Mouse (Mus musculus): ENCODE results near the gene Gle1.
A peak's percentile ranks its signal among the peaks of the same experiment; 100 is the strongest.

The Gle1 gene

DNA sequence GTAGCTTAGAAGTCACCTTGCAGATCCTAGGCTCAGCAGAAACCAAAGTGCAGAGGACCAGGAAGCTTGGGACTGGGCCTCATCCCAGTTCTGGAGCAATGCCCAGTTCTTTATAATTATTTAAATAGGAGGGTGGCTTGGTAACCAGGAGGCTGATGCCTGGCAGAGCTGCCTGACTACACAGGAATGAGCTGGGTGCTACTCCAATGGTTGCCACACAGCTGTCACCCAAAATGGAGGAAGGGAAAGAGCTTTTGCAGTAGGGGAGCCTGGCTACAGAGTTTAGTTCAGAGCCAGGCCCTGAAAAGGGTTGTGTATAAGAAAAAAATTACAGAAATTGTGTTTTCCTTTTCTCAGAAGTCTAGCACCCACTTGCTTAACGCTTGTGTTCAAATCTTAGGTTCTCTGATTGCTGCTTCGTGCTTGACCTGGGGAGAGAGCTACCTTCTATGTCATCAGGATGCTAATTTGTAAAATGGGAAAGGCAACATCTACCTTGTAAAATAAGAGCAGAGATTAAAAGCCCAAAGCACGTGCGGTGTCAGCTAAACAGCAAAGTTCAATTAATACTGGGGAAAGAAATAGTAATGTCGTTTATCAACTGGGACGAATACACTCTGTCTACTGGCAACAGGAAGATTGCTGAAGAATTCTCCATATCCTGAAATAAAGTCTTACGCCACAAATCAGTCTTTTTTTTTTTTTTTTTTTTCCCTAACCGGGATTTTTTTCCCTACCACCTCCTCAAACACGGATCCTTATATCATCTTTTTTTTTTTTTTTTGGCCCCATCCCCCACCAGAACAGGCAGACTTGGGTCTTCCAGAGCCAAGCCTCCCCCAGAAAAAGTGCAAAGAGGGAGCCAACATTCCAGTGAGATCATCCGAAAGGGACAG lies 29.4 kb downstream of the Gle1 start:
- DNase-seq (ENCODE audit: extremely low spot score, low read depth, low spot score): no peak

DNA sequence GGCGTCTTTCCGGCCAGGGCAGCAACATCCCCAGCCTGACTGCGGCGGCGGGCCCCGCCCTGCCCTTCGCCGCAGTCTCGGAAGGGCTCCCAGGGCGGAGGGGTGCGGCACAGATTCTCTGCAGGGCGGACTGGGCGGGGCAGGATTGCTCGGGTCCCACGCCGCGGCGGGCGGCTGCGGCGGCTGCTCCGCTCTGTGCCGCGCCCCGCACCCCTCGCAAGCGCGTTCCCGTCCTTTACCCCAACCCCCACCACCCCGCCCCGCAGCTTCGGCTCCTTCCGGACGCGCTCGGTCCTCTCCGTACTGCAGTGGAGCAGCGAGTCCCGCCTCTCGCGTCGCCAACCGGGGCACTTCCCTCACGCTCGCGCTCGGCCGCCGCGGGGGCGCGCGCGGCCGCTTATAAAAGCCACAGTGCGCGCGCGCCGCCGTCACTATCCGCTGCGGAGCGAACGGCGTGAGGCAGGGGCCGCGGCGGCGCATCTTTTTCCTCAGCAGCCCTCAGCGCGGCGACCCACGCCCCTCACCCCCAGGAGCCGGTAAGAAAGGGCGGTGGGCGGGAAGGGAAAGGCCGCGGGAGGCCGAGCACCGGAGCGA lies 30.1 kb downstream of the Gle1 start, which contains the start of gene Sptan1:
Sptan1 (plus strand) TSS at position 311 of the 594 bp plus-strand sequence.
- DNase-seq (ENCODE audit: extremely low spot score, low read depth, low spot score): peak; percentile 57

DNA sequence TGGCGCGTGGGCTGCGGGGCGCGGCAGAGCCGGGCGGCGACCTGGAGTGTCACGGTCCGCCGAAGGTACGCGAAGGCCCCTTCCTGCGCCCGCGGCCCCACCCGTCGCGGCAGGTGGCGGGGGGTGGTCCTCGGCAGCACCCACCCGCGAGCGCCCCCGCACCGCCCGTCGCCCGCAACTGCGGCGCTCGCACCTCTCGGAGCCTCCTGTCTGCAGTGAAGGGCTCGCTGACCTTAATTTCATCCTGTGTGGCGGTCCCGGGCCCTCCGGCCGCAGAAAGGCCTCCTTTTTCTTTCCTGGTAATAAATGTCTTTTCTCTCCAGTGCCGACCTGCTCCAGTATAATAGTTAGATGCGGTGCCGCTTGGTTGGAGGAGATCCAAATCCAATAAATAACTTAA lies 30.7 kb downstream of the Gle1 start:
- DNase-seq (ENCODE audit: extremely low spot score, low read depth, low spot score): no peak

DNA sequence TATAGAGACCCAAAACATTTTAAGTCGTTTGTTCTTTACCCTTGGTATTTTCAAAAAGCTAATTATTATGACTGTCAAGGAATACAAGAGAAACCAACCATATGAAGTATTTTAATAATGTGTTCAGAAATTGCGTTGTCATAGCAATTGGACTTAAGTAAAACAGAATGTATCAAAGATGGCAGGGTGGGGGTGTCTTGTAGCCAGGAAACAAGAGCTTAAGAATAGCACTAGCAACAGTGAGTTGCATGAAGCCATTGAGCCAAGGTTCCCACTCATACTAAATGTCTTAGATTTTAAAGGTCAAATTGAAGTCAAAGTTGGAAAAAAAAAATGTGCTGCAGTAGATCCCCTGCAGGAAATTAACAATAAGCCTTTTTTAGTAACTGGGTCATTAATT lies 31.6 kb downstream of the Gle1 start:
- DNase-seq (ENCODE audit: extremely low spot score, low read depth, low spot score): no peak

DNA sequence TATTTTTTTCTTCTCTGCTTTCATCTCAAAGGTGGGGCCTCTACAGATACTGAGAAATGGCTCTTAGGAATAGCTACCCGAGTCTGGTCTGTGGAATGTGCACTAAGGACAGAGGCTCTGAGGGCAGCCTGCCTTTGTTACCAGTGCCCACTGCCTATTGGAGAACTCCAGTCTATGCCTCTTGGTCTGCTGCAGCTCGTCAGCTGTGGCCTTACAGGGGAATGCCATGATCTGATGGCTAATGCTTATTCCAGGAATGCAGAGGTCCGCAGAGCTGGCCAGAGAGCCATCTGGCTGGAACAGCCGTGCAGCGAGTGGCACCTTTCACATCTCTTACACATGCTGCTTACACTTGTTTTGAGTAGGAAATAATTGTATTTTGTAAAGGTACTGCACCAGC lies 32.5 kb downstream of the Gle1 start:
- DNase-seq (ENCODE audit: extremely low spot score, low read depth, low spot score): no peak

DNA sequence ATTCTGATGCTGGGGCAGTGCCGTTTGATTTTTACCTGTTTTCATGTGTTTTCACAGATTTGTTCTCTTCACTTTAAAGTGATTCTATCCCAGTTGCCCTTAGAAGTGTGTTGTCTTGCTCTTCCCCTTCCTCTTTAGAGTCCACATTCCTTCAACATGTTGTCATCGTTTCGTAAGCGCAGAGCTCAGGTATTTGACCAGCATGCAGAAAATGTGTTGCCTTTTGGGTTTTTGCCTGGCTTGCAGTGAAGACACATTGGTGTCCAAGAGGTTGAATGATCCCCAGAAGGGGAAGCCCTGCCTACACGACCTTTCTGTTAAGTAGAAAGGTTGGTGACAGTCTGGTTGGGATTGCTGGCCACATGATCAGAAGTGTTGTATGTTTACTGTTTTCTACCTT lies 33.4 kb downstream of the Gle1 start:
- no peak for DNase-seq (ENCODE audit: extremely low spot score, low read depth, low spot score)

DNA sequence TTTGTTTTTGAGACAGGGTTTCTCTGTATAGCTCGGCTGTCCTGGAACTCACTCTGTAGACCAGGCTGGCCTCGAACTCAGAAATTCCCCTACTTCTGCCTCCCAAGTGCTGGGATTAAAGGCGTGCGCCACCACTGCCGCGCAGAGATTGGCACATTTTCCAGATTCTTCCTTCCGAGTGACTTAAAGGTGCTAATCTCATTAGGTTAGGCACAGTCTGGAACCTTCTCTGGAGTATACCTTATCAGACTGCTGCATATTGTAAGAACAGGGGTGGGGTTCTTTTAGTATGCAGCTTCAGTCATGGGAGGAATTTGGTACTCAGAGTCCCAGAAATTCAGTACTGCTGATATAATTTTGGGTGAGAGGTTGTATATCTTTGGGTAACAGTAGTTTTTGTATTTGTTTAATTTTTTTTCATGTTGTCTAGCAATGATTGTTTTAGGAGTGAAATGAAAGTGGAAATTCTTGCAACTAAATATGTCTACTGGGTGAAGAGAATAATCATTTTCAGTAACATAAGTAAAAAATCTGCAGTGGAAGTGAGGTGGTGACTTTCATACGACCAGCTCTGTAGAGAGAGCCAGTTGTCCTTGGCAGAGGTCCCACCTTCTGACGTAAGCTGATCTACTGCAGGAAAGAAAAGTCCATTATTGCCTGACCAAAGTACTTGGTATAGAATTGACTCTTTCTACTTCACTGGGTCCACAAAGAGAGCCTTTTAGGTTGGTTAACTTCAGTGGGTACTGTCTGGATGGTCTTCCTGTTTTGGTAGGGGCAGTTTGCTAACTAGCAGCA lies 36.8 kb downstream of the Gle1 start:
- no peak for DNase-seq (ENCODE audit: extremely low spot score, low read depth, low spot score)

DNA sequence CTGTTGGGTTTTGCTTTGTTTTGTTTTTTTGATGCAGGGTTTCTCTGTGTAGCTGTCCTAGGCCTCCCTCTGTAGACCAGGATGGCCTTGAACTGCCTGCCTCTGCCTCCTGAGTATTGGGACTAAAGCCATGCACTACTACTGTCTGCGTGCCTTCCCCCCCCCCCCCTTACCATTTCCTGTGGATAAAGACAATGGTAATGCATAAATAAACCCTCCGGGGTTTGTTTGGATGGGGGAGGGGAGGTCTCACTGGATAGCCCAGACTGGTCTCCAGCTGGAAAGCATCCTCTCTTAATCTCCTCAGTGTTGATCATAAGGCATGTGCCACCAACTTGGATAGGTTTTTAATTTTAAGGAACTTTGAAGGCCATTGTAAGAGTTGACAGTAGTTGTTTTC lies 38.3 kb downstream of the Gle1 start:
- DNase-seq (ENCODE audit: extremely low spot score, low read depth, low spot score): no peak

DNA sequence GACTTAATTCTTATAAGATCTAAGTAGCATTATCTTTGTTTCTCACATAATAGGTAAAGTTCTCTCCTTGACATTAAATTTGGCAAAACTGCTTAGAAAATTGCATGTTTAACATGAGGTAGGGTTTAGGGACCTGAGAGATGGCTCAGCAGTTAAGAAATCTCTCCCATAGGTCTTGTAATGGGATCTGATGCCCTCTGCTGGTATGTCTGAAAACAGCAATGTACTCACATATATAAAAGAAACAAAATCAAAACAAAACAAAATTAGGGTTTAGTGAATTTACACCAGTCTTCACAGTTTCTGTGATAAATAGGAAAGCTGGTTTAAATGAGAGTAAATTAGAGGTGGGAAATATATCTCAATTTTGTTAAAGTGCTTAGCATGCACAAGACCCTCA lies 42.1 kb downstream of the Gle1 start:
- DNase-seq (ENCODE audit: extremely low spot score, low read depth, low spot score): no peak

DNA sequence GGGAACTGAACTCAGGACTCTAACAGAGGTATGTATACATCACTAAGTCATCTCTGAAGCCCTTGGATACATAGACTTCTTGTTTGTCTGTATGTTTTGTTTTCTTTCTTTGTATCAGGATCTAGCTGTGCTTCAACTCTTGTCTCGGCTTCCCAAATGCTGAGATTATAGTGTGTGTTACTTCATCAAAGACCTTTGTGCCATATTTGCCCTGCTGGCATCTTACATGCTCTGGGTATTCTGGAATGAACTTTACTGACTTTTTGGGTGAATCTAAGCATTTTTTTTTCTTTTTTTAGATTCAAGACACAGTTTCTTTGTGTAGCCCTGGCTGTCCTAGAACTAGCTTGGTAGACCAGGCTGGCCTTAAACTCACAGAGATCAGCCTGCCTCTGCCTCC lies 45.4 kb downstream of the Gle1 start:
- no peak for DNase-seq (ENCODE audit: extremely low spot score, low read depth, low spot score)

DNA sequence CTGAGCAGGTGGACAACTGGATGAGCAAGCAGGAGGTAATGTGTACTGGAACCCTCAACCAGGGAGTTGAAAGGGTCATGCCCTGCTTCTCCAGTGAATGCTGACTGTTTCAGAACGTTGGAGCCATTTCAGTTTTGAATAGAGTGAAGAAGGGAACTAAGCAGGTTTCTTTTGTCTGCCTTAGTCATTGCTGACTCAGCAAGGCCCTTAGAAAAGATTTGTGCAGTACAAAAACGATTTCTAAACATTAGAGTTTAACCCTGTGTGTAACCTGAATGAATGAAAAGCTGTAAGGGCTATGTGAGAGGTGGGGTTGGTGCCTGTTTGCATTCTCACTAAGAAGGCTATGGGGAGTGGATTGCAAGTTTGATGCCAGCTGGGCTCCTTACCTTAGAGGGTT lies 56.7 kb downstream of the Gle1 start:
- DNase-seq (ENCODE audit: extremely low spot score, low read depth, low spot score): no peak

DNA sequence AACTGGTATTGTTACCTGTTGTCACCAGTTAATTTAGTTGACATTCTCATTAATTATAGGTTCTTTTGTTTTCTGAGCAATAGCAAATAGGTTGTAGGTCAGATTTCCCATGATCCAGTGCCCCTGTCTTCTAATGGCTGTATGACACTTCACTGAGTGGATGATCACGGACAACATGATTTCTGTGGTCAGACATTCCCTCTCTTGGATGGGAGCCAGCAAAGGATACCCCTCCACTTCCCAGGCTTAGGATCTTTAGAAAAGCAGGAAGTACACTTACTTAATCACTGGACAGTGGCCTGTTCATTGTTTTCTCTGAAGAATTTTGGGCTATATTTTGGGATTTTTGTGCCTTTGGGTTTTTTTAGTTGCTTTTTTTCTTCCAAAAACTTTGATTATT lies 73.9 kb downstream of the Gle1 start:
- no peak for DNase-seq (ENCODE audit: extremely low spot score, low read depth, low spot score)
